Mouse (Mus musculus): ENCODE data around the gene Wwtr1. TPM values are rescaled to one million over a fixed set of nuclear protein-coding genes. Genes with fewer than 3 reads are reported as not detected.

Gene Wwtr1
- polyA plus RNA-seq, 1 experiment from 2014 or later: 28.9 TPM

DNA sequence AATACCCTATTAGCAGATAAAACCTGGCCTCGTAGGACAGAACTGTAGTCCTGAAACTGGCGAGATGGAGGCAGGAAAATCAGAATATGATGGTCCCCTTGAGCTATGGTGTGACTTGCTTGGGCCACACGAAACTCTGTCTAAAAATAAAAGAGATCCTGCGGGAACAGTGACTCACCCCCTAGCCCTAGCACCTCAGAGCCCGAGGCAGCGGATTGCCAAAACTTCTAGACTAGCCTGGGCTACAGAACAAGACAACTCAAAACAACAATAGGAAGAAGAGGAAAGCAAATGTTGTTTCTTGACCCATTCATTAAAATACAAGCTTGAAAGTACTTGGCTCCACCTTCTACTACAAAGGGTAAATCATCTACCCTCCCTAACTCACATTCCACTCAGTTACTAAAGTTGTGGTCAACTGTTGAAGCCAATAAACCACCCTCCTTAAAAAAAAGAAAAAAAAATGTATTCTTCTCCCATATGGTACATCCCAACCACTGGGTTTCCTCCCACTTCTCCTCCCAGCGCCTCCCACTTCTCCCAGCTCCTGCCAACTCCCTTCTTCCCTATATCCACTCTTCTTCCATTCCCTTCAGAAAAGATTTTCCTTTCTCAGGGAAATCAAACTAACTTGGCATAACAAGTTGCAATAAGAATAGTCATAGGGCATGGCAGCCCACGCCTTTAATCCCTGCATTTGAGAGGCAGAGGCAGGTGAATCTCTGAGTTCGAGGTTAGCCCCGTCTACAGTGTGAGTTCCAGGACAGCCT is 4.9 kb upstream of the Wwtr1 start:
- no peak overlapping the region for H3K4me3 ChIP-seq (replicated peaks; ENCODE audit: low read depth, low read length)
- no peaks in the 10 kb centered on the region for H3K9me3 ChIP-seq (replicated peaks; ENCODE audit: low read length)
- DNase-seq (ENCODE audit: low spot score): no peak
- no peak overlapping the region for H3K4me2 ChIP-seq (ENCODE audit: low read length)
- H3K27ac ChIP-seq: no peak overlapping the region
- ATAC-seq (replicated peaks; ENCODE audit: low FRiP score, low read depth): no peak
- WGBS: 92% methylated on average over 10 of the region's 10 CpGs
- H3K27me3 ChIP-seq (ENCODE audit: insufficient read depth, low read length): no peaks in the 10 kb centered on the region
- H3K36me3 ChIP-seq (ENCODE audit: insufficient read depth, low read length): no peaks in the 10 kb centered on the region
- no peak overlapping the region for H3K9ac ChIP-seq (ENCODE audit: low read depth, low read length)
- no peak for TF ChIP-seq CTCF (IDR thresholded peaks at IDR 0.05; ENCODE audit: low read depth)
- H3K4me1 ChIP-seq (replicated peaks; ENCODE audit: insufficient read depth, low read length): 0 out of 2 replicates have a peak, but pooled peaks cover 4% of the 10 kb centered on the region

DNA sequence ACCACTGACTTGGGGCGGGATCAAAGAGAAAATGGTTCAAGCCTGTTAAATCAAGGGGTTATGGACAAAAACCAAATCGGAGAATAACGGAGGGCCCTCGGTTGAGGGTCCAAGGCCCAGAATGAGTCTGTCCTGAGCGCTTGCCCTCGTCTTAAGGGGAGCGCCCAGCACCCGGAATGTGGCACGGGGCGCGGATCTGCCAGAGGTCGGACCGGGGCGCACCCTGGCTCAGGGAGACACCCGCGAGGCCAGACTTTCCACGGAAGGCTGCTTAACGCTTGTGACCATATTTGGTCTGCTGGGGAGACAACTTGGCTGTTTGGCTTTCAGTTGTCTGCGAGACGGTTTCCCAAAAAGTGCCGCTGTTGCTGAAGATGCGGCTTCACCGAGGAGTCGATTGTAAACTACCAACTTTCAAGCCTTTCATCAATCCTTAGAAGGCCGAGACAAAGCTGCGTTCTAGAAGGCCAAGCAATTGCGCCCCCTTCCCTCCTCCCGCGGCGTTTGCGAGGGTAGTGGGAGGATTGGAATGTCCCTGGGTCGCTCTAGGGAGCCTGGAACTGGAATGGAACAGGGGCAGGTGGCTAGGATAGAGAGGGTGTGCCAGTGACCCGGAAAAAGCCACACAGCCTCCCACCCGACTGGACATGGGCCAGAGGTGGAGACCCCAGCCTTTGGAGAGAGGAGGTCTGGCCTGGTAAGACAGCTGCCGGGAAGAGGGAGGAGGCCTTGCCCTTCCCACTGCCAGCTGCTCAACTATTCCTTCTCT is 530 bp upstream of the Wwtr1 start:
- Histone ChIP-seq H3K9me3 (replicated peaks; ENCODE audit: low read length) (no peaks in the 10 kb centered on the region), H3K9ac (ENCODE audit: low read depth, low read length) (peak overlapping the region; percentile 94), H3K27ac (peak overlapping the region; percentile 99), H3K4me3 (replicated peaks; ENCODE audit: low read depth, low read length) (peak overlapping the region; percentile 96), H3K4me1 (replicated peaks; ENCODE audit: insufficient read depth, low read length) (peaks cover 23% of the 10 kb centered on the region), H3K27me3 (ENCODE audit: insufficient read depth, low read length) (no peaks in the 10 kb centered on the region), H3K36me3 (ENCODE audit: insufficient read depth, low read length) (no peaks in the 10 kb centered on the region), H3K4me2 (ENCODE audit: low read length) (peak overlapping the region; percentile 94)
- ATAC-seq (replicated peaks; ENCODE audit: low FRiP score, low read depth) (peak; percentile 65), DNase-seq (ENCODE audit: low spot score) (peak; percentile 90)
- peak; percentile 62 for TF ChIP-seq CTCF (IDR thresholded peaks at IDR 0.05; ENCODE audit: low read depth)
- under 1% methylated on average over 35 of the region's 35 CpGs for WGBS

DNA sequence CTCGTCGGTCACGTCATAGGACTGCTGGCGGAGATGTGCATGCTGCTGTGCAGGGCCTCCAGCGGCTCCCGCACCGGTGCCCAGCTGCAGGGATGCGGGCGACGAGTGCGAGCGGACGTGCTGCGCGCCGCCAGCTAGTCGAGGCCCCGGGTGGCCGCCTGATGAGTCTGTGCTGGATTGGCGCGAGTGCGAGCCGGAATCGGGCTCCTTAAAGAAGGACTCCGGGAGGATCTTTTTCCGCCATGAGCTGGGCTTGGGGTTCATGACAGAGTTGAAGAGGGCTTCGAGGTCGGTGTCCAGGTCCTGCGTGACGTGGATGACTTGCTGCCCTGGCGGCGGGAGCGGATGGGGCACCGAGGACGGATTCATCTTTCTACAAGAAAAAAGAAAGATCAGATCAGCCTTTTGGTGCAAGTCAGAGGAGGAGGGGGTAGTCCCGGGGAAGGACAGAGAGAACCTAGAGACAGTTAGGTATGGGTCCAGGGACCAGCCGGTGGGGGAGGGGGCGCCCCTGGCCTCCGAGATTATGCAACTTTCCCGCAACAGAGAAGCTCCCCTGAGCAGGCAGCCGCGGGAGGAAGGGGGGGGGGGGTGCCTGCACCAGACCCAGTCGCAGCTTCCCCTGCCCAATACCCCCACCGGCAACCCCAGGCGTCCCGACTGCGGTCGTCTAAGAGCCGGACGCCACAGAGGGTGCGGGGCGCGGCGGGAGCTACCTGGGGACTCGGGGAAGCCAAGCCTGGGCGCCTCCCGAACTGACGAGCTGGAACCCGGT is 638 bp downstream of the Wwtr1 start:
- Histone ChIP-seq H3K4me3 (replicated peaks; ENCODE audit: low read depth, low read length) (peak overlapping the region; percentile 96), H3K9me3 (replicated peaks; ENCODE audit: low read length) (no peaks in the 10 kb centered on the region), H3K27me3 (ENCODE audit: insufficient read depth, low read length) (no peaks in the 10 kb centered on the region), H3K4me2 (ENCODE audit: low read length) (peak overlapping the region; percentile 94), H3K4me1 (replicated peaks; ENCODE audit: insufficient read depth, low read length) (peaks cover 23% of the 10 kb centered on the region), H3K27ac (peak overlapping the region; percentile 99), H3K36me3 (ENCODE audit: insufficient read depth, low read length) (0 out of 2 replicates have a peak, but pooled peaks cover 3% of the 10 kb centered on the region), H3K9ac (ENCODE audit: low read depth, low read length) (peak overlapping the region; percentile 94)
- peak; percentile 45; the same call in 1 of the 2 replicates for ATAC-seq (replicated peaks; ENCODE audit: low FRiP score, low read depth)
- 0% methylated on average over 56 of the region's 59 CpGs for WGBS
- no peak for TF ChIP-seq CTCF (IDR thresholded peaks at IDR 0.05; ENCODE audit: low read depth)
- peak; percentile 65 for DNase-seq (ENCODE audit: low spot score)

DNA sequence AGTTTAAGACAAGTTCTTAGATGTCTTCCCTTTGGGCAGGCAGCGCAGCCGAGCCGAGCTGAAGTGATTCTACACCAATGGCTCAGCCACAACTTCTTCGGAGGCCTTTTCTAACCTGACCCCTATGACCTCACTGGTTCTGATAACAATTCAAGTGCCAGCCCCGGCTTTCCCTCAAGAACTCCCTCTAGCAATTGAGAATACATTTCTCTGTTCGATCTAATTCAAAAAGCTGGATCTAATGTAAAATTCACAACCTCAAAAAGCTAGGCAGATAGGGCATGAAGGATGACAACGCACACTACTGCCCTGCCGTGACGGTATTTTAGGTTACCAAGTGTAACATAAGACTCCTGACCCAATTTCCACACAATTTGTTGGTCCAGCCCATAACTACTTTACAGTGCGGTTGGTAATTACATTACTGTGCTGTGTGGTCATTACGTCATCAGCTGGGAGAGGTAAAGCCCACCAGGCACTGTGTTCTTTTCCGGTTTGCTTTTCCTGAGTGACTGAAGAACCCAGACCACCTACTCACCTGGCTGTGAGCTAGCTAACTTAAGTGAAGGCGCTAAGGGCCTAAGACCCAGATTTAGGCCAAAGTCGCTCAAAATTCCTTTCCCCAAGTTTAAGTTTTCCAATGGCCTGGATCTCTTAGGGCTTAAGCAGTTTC is 1.7 kb downstream of the Wwtr1 start:
- TF ChIP-seq CTCF (IDR thresholded peaks at IDR 0.05; ENCODE audit: low read depth): no peak
- Histone ChIP-seq H3K4me3 (replicated peaks; ENCODE audit: low read depth, low read length) (peak overlapping the region; percentile 96), H3K9me3 (replicated peaks; ENCODE audit: low read length) (no peaks in the 10 kb centered on the region), H3K27ac (0 out of 2 replicates have a peak overlapping the region, but pooled peaks have one; percentile 99), H3K4me2 (ENCODE audit: low read length) (peak overlapping the region; percentile 94), H3K27me3 (ENCODE audit: insufficient read depth, low read length) (no peaks in the 10 kb centered on the region), H3K36me3 (ENCODE audit: insufficient read depth, low read length) (0 out of 2 replicates have a peak, but pooled peaks cover 9% of the 10 kb centered on the region), H3K4me1 (replicated peaks; ENCODE audit: insufficient read depth, low read length) (peaks cover 23% of the 10 kb centered on the region), H3K9ac (ENCODE audit: low read depth, low read length) (peak overlapping the region; percentile 94)
- DNase-seq (ENCODE audit: low spot score) (peak; percentile 55), ATAC-seq (replicated peaks; ENCODE audit: low FRiP score, low read depth) (no peak)
- WGBS: 21% methylated on average over 14 of the region's 14 CpGs

DNA sequence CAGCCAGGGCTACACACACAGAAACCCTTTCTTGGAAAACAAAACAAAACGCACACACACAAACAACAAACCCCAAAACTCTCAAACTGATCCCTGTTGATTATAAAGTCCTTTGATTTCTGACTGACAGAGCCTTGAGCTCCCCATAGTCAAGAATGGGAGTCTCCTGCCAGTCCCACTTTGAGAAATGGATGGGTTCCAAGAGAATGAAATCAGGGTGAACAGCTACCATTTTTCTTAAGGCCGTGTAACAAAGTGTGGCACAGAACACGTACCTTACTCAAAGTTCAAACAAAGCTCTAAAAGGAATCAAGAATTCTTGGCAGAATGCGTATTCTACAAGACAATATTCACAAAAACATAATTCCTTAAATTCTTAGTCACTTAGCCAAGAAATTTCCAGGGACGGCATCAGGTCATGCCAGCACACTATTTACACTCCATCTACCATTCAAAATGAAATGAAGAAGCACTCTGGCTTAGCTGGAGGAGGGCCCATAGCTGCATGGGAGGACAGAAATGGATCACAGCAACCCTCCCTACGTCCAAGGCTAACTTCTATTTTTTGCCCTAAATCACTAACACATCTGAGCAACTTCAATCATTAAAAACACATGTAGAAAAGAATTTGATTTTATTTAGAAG is 3.3 kb downstream of the Wwtr1 start:
- WGBS: 58% methylated on average over 6 of the region's 6 CpGs
- DNase-seq (ENCODE audit: low spot score): no peak
- no peak for TF ChIP-seq CTCF (IDR thresholded peaks at IDR 0.05; ENCODE audit: low read depth)

More for the DNA sequence above, 3.3 kb downstream of the Wwtr1 start:
- Histone ChIP-seq H3K27me3 (ENCODE audit: insufficient read depth, low read length) (no peaks in the 10 kb centered on the region), H3K9ac (ENCODE audit: low read depth, low read length) (no peak overlapping the region), H3K27ac (no peak overlapping the region), H3K36me3 (ENCODE audit: insufficient read depth, low read length) (0 out of 2 replicates have a peak, but pooled peaks cover 9% of the 10 kb centered on the region), H3K4me2 (ENCODE audit: low read length) (peak overlapping the region; percentile 94), H3K4me1 (replicated peaks; ENCODE audit: insufficient read depth, low read length) (peaks cover 23% of the 10 kb centered on the region), H3K4me3 (replicated peaks; ENCODE audit: low read depth, low read length) (peak overlapping the region; percentile 96; the same call in 1 of the 2 replicates), H3K9me3 (replicated peaks; ENCODE audit: low read length) (no peaks in the 10 kb centered on the region)
- no peak for ATAC-seq (replicated peaks; ENCODE audit: low FRiP score, low read depth)

Measured in kidney, postnatal 0 days (tissue).